Mouse (Mus musculus) ovary, postnatal 36 days (tissue): ENCODE data around the gene Cd2ap.
"Not testable (repeated sequence)": the region's sequence is repeated elsewhere in the genome, so short reads cannot be mapped to it uniquely, and the experiment has no call there.

ENCODE experiments used
- DNase-seq: peaks from one replicate; pipeline ENCODE4 v3.0.0; 2022; ENCODE audit warnings: low spot score, mixed read lengths

Cd2ap gene

DNA sequence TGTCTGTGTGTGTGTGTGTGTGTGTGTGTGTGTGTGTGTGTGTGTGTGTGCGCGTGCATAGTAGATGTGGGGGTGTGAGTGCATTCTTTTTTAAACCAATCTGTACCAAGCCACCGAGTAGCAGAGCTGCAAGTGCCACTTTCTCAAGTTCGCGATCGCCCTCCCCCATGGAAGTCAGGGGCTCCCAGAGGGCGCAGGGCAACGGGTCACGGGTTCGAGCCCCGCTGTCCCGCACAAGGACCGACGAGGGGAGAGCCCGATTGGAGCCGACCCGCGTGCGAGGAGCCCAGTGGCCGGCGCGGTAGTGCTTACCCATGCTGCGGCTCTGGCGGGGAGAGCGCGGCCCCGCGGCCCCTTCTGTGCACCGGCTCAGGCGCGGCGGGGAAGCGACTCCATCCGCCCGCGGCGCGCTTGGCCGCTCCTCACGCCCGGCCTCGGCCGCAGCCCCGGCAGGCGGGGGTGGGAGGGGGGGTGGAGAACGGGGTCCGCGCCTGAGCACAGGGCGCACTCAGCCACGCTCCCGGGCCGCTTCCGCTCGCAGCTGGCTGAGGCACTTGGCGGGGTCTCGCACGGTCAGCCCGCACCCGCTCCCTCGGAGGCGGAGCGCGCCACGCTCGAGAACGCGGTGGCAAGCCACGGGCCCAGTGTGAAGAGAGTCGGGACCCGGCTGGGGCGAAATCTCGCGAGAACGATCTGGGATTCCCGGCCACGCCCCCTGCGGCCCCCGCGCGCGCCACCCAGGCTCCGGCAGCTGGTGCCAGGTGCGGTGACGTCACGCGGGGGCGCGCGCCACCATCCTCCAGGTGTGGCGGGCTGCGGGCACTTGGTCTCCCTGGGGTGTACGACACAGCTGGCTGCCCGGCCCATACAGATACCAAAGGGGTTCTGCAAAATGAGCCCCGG lies at the start of gene Cd2ap:
Cd2ap (minus strand) TSS at position 665 of the 903 bp plus-strand sequence.
- DNase-seq: peak; percentile 97

GRCm38 (mm10) chr17:42924731-42925130 lies 48.3 kb upstream of the Cd2ap start:
- DNase-seq: no peak

GRCm38 (mm10) chr17:42918810-42919209 lies 42.3 kb upstream of the Cd2ap start:
- DNase-seq: no peak

DNA sequence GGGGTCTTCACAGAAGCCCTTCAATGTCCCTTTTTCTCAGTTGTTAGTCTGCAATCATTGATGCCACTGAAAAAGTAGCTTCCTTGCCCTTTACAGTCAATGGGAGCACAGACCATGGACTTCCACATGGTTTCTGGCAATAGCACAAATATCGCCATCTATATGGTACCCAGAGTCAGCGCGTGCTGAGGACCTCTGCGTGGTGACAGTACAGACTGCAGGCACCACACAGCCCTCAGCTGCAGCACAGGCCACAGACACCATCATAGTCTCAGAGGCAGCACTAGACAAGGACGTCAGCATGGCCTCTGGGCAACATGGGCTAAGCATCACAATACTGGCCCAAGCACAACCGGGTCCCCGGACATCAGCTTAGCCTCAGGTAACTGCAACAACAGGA lies 38.3 kb upstream of the Cd2ap start:
- DNase-seq: no peak

- DNase-seq: no peak
Observed at GRCm38 (mm10) chr17:42912193-42912592, 35.7 kb upstream of the Cd2ap start.

DNA sequence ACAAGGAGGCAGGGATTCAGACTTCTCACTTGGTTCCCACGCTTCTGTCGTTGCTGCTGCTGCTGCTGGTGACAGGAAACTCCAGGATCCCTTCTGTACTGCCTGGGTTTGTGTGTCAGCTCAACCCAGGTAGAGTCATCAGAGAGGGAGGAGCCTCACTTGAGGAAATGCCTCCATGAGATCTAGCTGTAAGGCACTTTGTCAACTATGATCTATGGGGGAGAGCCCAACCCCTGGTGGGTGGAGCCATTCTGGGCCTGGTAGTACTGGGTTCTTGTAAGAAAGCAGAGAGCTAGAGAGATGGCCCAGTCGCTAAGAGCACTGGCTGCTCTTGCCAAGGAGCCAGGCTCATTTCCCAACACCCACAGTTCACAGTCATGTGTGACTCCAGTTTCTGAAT lies 34.0 kb upstream of the Cd2ap start:
- no peak for DNase-seq

DNA sequence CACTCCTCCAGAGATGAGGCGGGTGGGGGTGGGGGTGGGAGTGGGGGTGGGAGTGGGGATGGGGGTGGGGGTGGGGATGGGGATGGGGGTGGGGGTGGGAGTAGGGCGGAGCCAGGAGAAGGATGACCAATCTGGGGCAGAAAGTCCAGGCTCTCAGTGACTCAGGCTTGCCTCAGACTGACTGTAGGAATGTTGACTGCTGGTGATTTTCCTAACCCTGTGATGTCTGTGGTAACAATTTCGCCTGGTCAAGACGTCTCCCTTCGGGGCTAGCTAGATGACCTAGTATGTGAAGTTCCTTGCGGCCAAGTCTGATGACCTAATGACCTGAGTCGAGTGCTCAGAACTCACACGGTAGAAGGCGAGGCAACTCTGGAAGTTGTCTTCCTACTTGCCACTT lies 32.9 kb upstream of the Cd2ap start:
- DNase-seq: no peak

DNA sequence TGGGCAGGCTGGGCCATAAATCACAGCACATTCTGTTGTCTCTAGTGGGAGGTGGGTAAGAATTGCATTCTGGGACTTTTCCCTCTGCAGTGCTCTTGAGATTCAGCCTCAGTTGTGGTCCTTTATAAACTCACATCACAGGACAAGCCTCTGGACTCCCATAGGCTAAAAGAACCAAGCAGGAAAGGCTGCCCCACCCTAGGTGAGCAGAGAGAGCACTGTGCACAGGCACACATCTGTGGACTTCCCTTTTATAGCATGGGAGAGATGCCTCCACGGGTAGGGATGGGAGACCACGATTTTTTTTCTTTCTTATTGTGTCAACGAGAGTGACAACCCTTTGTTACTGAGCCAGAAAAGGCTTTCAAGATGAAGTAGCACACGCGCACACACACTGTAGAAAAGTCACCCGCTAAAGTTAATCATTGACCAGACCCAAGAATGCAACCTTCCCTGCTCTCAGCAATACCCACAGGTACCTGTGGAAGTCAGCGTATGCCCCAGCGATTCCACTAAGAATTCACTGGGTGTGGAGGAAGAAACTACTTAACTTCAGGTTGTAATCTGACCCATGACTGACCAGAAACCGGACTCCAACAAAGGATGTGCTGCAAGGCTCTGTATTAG lies 32.4 kb upstream of the Cd2ap start:
- DNase-seq: no peak

DNA sequence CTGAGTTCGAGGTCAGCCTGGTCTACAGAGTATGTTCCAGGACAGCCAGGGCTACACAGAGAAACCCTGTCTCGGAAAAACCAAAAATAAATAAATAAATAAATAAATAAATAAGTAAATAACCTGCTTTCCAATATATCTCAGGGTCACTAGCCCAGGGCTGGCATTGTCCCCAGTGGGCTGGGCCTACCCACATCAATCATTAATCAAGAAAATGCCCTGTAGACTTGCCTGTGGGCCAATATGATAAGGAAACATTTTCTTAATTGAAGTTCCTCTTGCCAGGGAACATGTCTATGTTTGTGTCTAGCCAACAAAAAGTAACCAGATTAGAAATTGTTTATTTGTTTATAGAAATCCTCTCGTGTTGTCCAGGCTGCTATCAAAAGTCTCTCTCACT lies 31.7 kb upstream of the Cd2ap start:
- no peak for DNase-seq

DNA sequence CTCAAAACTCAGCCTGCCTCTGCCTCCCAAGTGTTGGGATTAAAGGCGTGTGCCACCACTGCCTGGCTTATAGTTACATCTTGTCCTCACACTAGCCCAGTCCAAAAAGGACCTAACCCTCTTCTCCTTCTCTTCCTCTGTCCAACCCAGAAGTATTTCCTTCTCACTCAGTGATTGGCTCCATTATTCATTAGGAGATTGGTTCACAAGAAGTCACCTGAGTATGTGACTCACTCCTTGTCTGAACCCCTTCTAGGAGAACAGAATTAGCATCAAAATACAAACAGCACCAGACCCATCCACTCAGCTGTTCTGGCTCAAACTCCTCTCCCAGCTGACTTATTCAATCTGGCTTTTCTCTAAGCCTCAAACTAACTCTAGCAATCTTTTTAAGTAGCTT lies 30.0 kb upstream of the Cd2ap start:
- not testable (repeated sequence) for DNase-seq

DNA sequence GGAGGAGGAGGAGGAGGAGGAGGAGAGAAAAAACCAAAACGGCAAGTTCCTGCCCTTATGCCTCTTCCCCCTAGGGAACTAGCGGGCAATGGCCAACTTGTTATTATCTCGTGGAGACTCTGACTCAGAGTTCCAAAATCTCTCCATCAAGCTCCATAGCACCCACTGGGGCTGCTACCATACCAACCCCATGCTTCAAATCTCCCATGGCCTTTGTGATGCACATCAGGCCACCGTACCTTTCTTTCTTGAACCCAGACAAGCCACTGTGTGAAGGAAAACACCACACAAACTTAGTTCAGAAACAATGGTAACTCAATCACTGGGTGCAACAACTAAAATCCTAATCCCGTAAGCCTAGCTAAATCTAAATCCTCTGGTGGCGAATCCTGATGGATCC lies 29.5 kb upstream of the Cd2ap start:
- no peak for DNase-seq

DNA sequence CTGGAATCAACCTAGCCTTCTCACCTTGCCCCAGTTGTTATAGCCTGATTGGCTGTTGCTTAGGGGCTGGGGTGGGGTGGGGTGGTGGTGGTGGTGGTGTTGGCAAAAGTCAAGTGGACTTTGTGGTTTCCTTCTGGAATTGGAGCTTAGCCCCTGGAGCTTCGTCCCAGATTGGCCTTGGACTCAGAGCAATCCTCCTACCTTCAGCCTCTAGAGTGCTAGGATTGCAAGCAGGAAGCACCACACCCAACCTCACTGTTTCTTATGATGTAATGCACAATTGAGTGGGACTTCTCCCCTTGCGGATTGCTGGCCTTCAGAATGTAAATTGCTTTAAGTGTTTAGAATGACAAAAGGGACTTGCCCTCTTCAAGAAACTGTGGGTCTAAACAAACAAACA lies 24.3 kb upstream of the Cd2ap start:
- DNase-seq: no peak

- no peak for DNase-seq
Observed at GRCm38 (mm10) chr17:42887282-42887707, 10.8 kb upstream of the Cd2ap start.

DNA sequence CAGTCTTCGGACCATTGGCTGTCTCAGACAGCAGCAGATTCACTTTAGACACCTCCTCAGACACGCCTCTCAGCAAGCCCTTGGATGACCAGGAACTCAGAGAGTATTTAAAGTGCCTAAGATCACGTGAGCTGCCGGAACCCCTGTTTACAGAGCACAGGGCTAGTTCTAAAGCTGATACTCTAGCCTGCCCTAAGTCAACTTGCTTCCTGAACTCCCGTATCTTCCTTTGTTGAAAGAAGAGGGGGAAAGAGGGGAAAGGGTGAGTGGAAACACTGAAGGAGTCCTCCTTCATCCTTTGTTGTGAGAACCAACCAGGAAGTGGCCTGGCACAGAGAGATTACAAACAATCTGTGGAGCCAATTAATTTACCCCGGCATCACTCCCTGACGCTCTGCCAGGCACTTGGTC lies 8.6 kb upstream of the Cd2ap start:
- DNase-seq: peak; percentile 16

- DNase-seq: no peak
Observed at GRCm38 (mm10) chr17:42884382-42884781, 7.9 kb upstream of the Cd2ap start.

GRCm38 (mm10) chr17:42883769-42884168 lies 7.3 kb upstream of the Cd2ap start:
- DNase-seq: no peak

DNA sequence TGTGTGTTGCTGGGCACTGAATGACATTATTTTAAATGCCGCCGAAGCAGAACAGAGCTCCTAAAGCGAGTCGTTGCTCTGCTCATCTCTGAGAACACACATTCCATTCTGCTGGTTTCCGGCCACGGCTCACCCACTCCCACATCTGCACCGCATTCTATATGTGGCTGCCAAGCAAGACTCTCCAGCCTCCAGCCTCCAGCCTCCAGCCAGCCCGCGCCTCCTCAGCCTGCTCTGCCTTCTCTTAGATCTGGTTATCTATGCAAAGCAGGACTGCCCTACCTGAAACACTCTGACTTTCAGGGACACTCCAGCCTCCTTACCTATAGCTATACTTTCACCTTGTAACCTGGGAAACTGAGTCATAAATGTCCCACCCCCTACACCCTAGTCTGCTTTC lies 6.8 kb upstream of the Cd2ap start:
- no peak for DNase-seq

- DNase-seq: no peak
Observed at GRCm38 (mm10) chr17:42882873-42883272, 6.4 kb upstream of the Cd2ap start.

DNA sequence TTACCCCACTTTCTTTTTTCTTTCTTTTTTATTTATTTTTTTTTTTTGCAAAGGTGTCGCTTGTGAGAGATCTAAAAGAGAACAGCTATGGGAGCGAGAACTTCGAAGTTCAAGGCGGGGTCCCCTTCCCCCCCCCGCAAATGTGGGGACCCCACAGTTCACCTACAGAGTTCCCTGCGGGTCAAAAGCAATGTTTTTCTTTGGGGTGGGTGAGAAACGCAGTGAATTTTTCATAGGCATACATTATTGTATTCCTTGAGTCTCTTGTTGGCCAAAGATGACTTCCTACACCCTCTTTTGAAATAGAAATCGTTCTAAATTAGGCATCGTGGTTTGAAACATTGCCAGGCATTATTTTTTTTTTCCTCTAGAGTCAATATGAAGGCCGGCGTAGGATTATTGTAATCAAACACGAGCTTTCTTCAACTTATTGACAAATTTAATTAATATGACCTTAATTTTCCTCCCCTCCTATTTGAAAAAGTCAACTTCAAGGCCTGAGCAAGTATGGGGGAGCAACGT lies 500 bp upstream of the Cd2ap start:
- DNase-seq: no peak

- DNase-seq: peak; percentile 29
Observed at GRCm38 (mm10) chr17:42875571-42876000, 879 bp downstream of the Cd2ap start.

DNA sequence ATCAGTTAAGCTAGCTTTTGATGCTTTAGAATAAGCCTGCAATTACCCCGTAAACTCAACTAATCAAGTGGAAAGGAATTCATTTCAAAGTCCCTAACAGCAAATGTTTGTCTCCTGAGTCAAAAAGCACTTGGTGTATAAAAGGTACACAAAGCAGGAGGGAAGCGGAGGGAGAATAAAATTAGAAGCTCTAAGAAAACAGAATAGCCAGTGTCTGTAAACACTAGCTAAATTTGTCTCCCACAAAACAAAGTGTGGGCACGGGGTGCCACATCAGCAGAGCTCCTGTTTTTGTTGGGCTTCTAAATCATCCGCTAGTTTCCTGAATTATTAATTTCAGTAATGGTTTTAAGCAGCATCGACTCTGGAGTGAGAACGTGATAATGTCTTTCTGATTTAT lies 1.4 kb downstream of the Cd2ap start:
- no peak for DNase-seq

DNA sequence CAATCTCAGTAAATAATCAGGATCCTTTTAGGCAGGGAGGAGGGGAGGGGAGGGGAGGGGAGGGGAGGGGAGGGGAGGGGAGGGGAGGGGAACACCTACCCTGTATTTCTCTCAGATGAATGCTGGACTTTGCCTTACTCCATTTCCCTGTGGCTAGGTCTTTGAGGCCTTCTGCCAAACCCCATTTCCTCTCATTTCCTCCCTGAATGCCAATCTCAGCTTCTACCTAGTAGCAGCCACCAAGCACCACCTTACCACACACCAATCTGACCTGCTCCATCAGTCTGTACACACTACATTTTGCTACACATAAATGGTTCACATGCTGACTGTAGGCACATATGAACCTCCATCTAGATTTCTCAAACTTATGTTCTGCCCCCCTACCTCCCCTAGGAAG lies 6.0 kb downstream of the Cd2ap start:
- no peak for DNase-seq

DNA sequence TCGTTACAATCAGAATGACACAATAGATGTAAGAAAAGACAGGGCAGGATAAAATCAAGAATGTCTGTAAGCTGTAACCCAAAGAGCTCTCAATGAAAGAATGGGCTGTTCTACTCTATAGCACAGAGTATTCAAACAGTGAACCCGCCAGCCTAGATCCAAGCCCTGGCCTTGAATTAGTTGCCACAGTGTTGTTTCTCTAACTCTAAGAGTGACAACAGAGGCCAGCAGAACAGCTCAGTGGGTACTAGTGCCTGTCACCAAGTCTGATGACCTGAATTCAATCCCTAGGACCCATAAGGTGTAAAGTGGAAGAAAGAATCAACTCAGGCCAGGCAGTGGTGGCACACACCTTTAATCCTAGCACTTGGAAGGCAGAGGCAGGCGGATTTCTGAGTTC lies 13.3 kb downstream of the Cd2ap start:
- no peak for DNase-seq
